Mouse (Mus musculus): ENCODE results near the gene Adh7. TPM values are rescaled to one million over a fixed set of nuclear protein-coding genes. Genes with fewer than 3 reads are reported as not detected.
A peak's percentile ranks its signal among the peaks of the same experiment; 100 is the strongest.

Adh7 gene
- total RNA-seq, 2 experiments from 2014 or later = 0.48 to 0.53 TPM

DNA sequence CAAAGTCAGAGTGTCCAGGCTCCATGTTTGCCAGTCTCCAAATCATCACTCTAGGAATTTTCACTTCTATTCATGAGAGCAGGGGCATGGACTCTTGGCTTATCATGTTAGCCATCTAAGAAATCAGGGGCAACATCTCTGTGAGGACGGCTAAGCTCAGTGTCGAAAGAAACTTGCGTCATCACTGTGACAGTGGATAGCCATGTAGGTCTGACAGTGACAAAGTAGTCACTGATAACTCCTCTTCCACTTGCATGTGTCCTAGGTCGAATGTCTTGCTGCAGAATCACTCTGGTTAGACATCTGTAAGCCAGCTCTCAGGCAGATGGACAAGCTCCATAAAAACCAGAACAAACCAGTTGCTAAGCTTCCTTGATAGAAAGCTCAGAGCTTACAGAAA lies 45.0 kb downstream of the Adh7 start:
- Histone ChIP-seq H3K27ac (no peak overlapping the region), H3K4me3 (no peak overlapping the region)
- DNase-seq = no peak
- TF ChIP-seq CTCF (IDR thresholded peaks at IDR 0.05) = no peak
- intact Hi-C loops (cut with DNase I) = no loop called here

GRCm38 (mm10) chr3:138263154-138263930 lies 45.8 kb downstream of the Adh7 start:
- intact Hi-C loops (cut with DNase I) = no loop called here
- no peak for DNase-seq
- TF ChIP-seq CTCF (IDR thresholded peaks at IDR 0.05) = no peak
- Histone ChIP-seq H3K27ac (no peak overlapping the region), H3K4me3 (no peak overlapping the region)

- Histone ChIP-seq H3K27ac (no peak overlapping the region), H3K4me3 (no peak overlapping the region)
- TF ChIP-seq CTCF (IDR thresholded peaks at IDR 0.05) = no peak
- DNase-seq = no peak
- intact Hi-C loops (cut with DNase I) = no loop called here
Measured at GRCm38 (mm10) chr3:138264648-138265047, 47.1 kb downstream of the Adh7 start.

- intact Hi-C loops (cut with DNase I) = no loop called here
- Histone ChIP-seq H3K4me3 (no peak overlapping the region), H3K27ac (peak overlapping the region; percentile 28; the same call in 1 of the 2 replicates)
- peak; percentile 34 for DNase-seq
- TF ChIP-seq CTCF (IDR thresholded peaks at IDR 0.05) = no peak
Measured at GRCm38 (mm10) chr3:138270507-138270906, 52.9 kb downstream of the Adh7 start.

DNA sequence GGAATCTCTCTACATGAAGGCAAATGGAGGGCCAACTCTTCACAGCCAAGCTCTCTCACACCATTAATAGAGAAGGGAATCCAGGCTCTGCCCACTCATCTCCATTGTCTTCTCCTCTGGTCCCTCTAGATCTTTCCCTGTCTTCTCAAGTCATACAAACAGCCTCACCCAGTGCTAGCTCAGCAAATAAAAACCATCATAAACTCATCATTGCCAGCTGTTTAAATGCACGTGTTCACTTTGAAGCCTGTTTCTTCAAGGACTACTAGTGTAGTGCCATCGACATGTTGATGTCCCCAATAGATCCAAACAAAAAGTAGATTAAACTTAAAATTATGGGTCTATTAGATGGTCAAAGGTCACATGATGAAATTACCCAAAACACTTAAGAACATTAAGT lies 53.7 kb downstream of the Adh7 start:
- no peak for TF ChIP-seq CTCF (IDR thresholded peaks at IDR 0.05)
- no peak for DNase-seq
- intact Hi-C loops (cut with DNase I) = no loop called here
- no peak overlapping the region for H3K27ac ChIP-seq
- no peak overlapping the region for H3K4me3 ChIP-seq

- H3K4me3 ChIP-seq = no peak overlapping the region
- no peak overlapping the region for H3K27ac ChIP-seq
- intact Hi-C loops (cut with DNase I) = no loop called here
- no peak for DNase-seq
- TF ChIP-seq CTCF (IDR thresholded peaks at IDR 0.05) = no peak
Measured at GRCm38 (mm10) chr3:138273080-138273479, 55.5 kb downstream of the Adh7 start.

GRCm38 (mm10) chr3:138275100-138275499 lies 57.5 kb downstream of the Adh7 start:
- TF ChIP-seq CTCF (IDR thresholded peaks at IDR 0.05) = no peak
- DNase-seq = no peak
- intact Hi-C loops (cut with DNase I) = loop anchor here (5.0 kb wide), 1 partner anchor 33 kb away; no protein-coding TSS in a partner anchor
- no peak overlapping the region for H3K4me3 ChIP-seq
- H3K27ac ChIP-seq = no peak overlapping the region

- no peak overlapping the region for H3K27ac ChIP-seq
- intact Hi-C loops (cut with DNase I) = no loop called here
- no peak for DNase-seq
- H3K4me3 ChIP-seq = no peak overlapping the region
- no peak for TF ChIP-seq CTCF (IDR thresholded peaks at IDR 0.05)
Measured at GRCm38 (mm10) chr3:138282556-138282955, 65.0 kb downstream of the Adh7 start.

Other genes starting within 250 kb of the Adh7 start
- gene Dapp1, start 236.2 kb upstream of the Adh7 start, total RNA-seq (2021) = 1 to 10 TPM in 1 of 2 experiments, under 1 TPM in 1; 0.84 to 2.0 TPM
- 100 to 1,000 TPM; 120 to 128 TPM for gene 1110002E22Rik, start 152.7 kb upstream of the Adh7 start, total RNA-seq (2021)
- gene Gm5105, start 150.4 kb upstream of the Adh7 start, total RNA-seq (2021) = 1 to 10 TPM; 1.3 to 1.8 TPM
- gene Trmt10a, start 74.3 kb upstream of the Adh7 start, total RNA-seq (2021) = 1 to 10 TPM; 1.6 to 2.1 TPM
- gene Mttp, start 72.8 kb upstream of the Adh7 start, total RNA-seq (2021) = 1 to 10 TPM; 1.0 to 2.0 TPM
- not detected for gene 4930579F01Rik, start 23.9 kb upstream of the Adh7 start, total RNA-seq (2021)
- 10 to 100 TPM; 19.3 to 27.8 TPM for gene Adh1, start 43.2 kb downstream of the Adh7 start, total RNA-seq (2021)
- not detected for gene Adh6a, start 95.5 kb downstream of the Adh7 start, total RNA-seq (2021)
- not detected for gene Adh6b, start 124.0 kb downstream of the Adh7 start, total RNA-seq (2021)
- gene Adh4, start 197.7 kb downstream of the Adh7 start, total RNA-seq (2021) = not detected
- 10 to 100 TPM; 51.8 to 60.6 TPM for gene Adh5, start 225.3 kb downstream of the Adh7 start, total RNA-seq (2021)

Data from gastrocnemius, adult 2 months (tissue).